8 mouse cellular contexts compared by ENCODE assay signal in the genomic region with DNA sequence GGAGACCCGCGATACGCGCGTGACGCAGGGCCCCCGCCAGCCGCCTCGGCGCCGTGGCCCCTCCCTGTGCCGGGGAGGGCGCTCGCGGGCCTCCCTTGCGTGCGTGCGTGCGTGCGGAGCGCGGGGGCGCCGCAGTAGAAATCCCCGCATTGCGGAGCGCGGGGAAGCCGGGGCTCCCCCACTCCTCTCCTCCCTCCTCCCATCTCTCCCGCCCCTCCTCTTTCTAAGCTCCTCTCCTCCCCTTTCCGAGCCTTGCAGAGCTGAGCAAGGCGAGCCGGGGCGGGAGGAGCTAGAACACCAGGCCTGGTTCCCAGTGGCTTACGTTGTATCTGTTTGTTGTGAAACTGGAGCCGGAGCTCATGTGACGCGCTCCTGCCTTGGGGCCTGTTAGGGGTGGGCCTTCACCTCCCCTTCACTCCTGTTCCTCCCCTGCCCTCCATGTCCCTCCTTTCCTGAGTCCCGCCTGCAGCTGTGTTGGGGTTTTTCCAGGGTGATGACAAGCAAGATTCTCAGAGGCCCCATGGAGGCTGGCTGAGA. TPM values are rescaled to one million over a fixed set of nuclear protein-coding genes. Genes with fewer than 3 reads are reported as not detected.
DNase-seq lines count a peak whose midpoint lies in the region; ATAC-seq and TF ChIP-seq lines count a peak whose summit lies in the region.

No protein-coding gene starts in this region.

- H3K4me1 ChIP-seq in forebrain, embryonic 11.5 days (replicated peaks; ENCODE audit: control insufficient read depth, insufficient read depth, low read length): peaks cover 19% of the 10 kb centered on the region
- peaks cover 47% of the 10 kb centered on the region for H3K4me1 ChIP-seq in heart, embryonic 16.5 days (ENCODE audit: control insufficient read depth, insufficient read depth, low read length)
- H3K4me1 ChIP-seq in liver, embryonic 14.5 days (replicated peaks; ENCODE audit: control insufficient read depth in 2 of 2, insufficient read depth in 2 of 2, low read length in 1 of 2): peaks cover 7 to 18% of the 10 kb centered on the region in 2 experiments
- peaks cover 45% of the 10 kb centered on the region for H3K4me1 ChIP-seq in stomach, embryonic 16.5 days (ENCODE audit: control insufficient read depth, insufficient read depth, low read length)

- DNase-seq in CD8-positive naive resting alpha-beta T cell, adult 2 months (ENCODE audit: low read depth in 2 of 2, low spot score in 2 of 2): peak; percentile 69
- DNase-seq in brain, embryonic 18.5 days (ENCODE audit: low read depth, low spot score): peak; percentile 81
- peak; percentile 90 for DNase-seq in forebrain, embryonic 11.5 days (ENCODE audit: low spot score)
- peak; percentile 93 to 97 for DNase-seq in kidney, postnatal 25 days
- DNase-seq in liver, embryonic 14.5 days (ENCODE audit: low read depth in 3 of 3, low spot score in 3 of 3): peak; percentile 62 to 69 (median 62)
- DNase-seq in neural tube, embryonic 10.5 days (ENCODE audit: extremely low spot score, low spot score): peak; percentile 74

- peaks cover 2% of the 10 kb centered on the region; the same call in 1 of the 2 replicates for H3K36me3 ChIP-seq in forebrain, embryonic 11.5 days (ENCODE audit: control insufficient read depth, insufficient read depth, low read length)
- H3K36me3 ChIP-seq in heart, embryonic 16.5 days (ENCODE audit: control insufficient read depth, insufficient read depth): peaks cover 10% of the 10 kb centered on the region
- H3K36me3 ChIP-seq in liver, embryonic 14.5 days (replicated peaks; ENCODE audit: control insufficient read depth, insufficient read depth, low read depth): peaks cover 8% of the 10 kb centered on the region
- H3K36me3 ChIP-seq in stomach, embryonic 16.5 days (ENCODE audit: control insufficient read depth, insufficient read depth, low read length): peaks cover 6% of the 10 kb centered on the region; the same call in 1 of the 2 replicates

- H3K27ac ChIP-seq in forebrain, embryonic 11.5 days (ENCODE audit: low read depth, low read length): peak overlapping the region; percentile 31; the same call in 1 of the 2 replicates
- H3K27ac ChIP-seq in heart, embryonic 16.5 days (ENCODE audit: low read length): peak overlapping the region; percentile 94
- no peak overlapping the region for H3K27ac ChIP-seq in liver, embryonic 14.5 days
- H3K27ac ChIP-seq in stomach, embryonic 16.5 days (ENCODE audit: low read length): peak overlapping the region; percentile 98

- no peaks in the 10 kb centered on the region for H3K9me3 ChIP-seq in forebrain, embryonic 11.5 days (ENCODE audit: control insufficient read depth, low read length)
- H3K9me3 ChIP-seq in heart, embryonic 16.5 days (replicated peaks; ENCODE audit: control insufficient read depth, low read length): no peaks in the 10 kb centered on the region
- no peaks in the 10 kb centered on the region for H3K9me3 ChIP-seq in liver, embryonic 14.5 days (ENCODE audit: control insufficient read depth, low read length)
- no peaks in the 10 kb centered on the region; the same call in 1 of the 2 replicates for H3K9me3 ChIP-seq in stomach, embryonic 16.5 days (replicated peaks; ENCODE audit: control insufficient read depth, low read length)

- WGBS in forebrain, embryonic 11.5 days: under 1% methylated on average over 19 of the region's 39 CpGs
- under 1% methylated on average over 26 of the region's 39 CpGs for WGBS in heart, embryonic 16.5 days
- WGBS in liver, embryonic 14.5 days (ENCODE audit: insufficient replicate concordance): 3% methylated on average over 26 of the region's 39 CpGs
- under 1% methylated on average over 26 of the region's 39 CpGs for WGBS in stomach, embryonic 16.5 days

- peak overlapping the region; percentile 100 for H3K4me2 ChIP-seq in forebrain, embryonic 11.5 days (ENCODE audit: low read depth, low read length, severe bottlenecking)
- H3K4me2 ChIP-seq in heart, embryonic 16.5 days (ENCODE audit: low read depth, low read length): peak overlapping the region; percentile 85
- H3K4me2 ChIP-seq in liver, embryonic 14.5 days (ENCODE audit: low read depth): peak overlapping the region; percentile 83
- H3K4me2 ChIP-seq in stomach, embryonic 16.5 days (ENCODE audit: low read depth, low read length): peak overlapping the region; percentile 86

- H3K27me3 ChIP-seq in forebrain, embryonic 11.5 days (ENCODE audit: control insufficient read depth, insufficient read depth, low read length): no peaks in the 10 kb centered on the region
- H3K27me3 ChIP-seq in heart, embryonic 16.5 days (ENCODE audit: control insufficient read depth, insufficient read depth, low read length): no peaks in the 10 kb centered on the region
- no peaks in the 10 kb centered on the region for H3K27me3 ChIP-seq in liver, embryonic 14.5 days (ENCODE audit: control insufficient read depth, insufficient read depth, low read length)
- H3K27me3 ChIP-seq in stomach, embryonic 16.5 days (ENCODE audit: control insufficient read depth, insufficient read depth, low read length): no peaks in the 10 kb centered on the region

- peak overlapping the region; percentile 67 for H3K9ac ChIP-seq in forebrain, embryonic 11.5 days (ENCODE audit: low read length)
- peak overlapping the region; percentile 91 for H3K9ac ChIP-seq in heart, embryonic 16.5 days (ENCODE audit: low read length)
- peak overlapping the region; percentile 37 for H3K9ac ChIP-seq in liver, embryonic 14.5 days (replicated peaks)
- H3K9ac ChIP-seq in stomach, embryonic 16.5 days (ENCODE audit: low read length): peak overlapping the region; percentile 91

- no peak for TF ChIP-seq EP300 in liver, embryonic 14.5 days (IDR thresholded peaks at IDR 0.05; ENCODE audit: low read depth)

- no peak; the same call in 1 of the 2 replicates for TF ChIP-seq CTCF in liver, embryonic 14.5 days (IDR thresholded peaks at IDR 0.05; ENCODE audit: low read depth)

- ATAC-seq in forebrain, embryonic 11.5 days (replicated peaks; ENCODE audit: low FRiP score): peak; percentile 67
- ATAC-seq in heart, embryonic 16.5 days (replicated peaks; ENCODE audit: extremely low read depth, insufficient read depth, low FRiP score): peak; percentile 72
- ATAC-seq in liver, embryonic 14.5 days (ENCODE audit: insufficient read depth): peak; percentile 29
- peak; percentile 77 for ATAC-seq in stomach, embryonic 16.5 days (ENCODE audit: insufficient read depth, low FRiP score)

- peak overlapping the region; percentile 90 for H3K4me3 ChIP-seq in forebrain, embryonic 11.5 days (ENCODE audit: low read depth, low read length)
- peak overlapping the region; percentile 74 for H3K4me3 ChIP-seq in heart, embryonic 16.5 days (ENCODE audit: low read length)
- peak overlapping the region; percentile 60 to 69 for H3K4me3 ChIP-seq in liver, embryonic 14.5 days (ENCODE audit: insufficient read depth in 1 of 2, low read depth in 2 of 2, low read length in 2 of 2)
- peak overlapping the region; percentile 87 for H3K4me3 ChIP-seq in stomach, embryonic 16.5 days (replicated peaks; ENCODE audit: low read length)

RNA-seq across cellular contexts. Expression of a gene that starts 1.8 kb away (rescaled TPM):
- polyA plus RNA-seq in forebrain, embryonic 11.5 days (2014; fragmentation: Nextera tagmentation; extraction: Ambion mirVana): 42.0 and 42.7 TPM in 2 replicates
- polyA plus RNA-seq in heart, embryonic 16.5 days (2015; fragmentation: Nextera tagmentation; extraction: Ambion mirVana): 69.8 and 70.4 TPM in 2 replicates
- 3.1 and 5.0 TPM in 2 replicates for polyA plus RNA-seq in liver, embryonic 14.5 days (2012; rRNA removed)
- polyA plus RNA-seq in liver, embryonic 14.5 days (2014; fragmentation: Nextera tagmentation; extraction: Ambion mirVana): 8.1 and 8.5 TPM in 2 replicates
- 58.3 and 59.0 TPM in 2 replicates for polyA plus RNA-seq in stomach, embryonic 16.5 days (2015; fragmentation: Nextera tagmentation; extraction: Ambion mirVana)

RNA-seq across cellular contexts. Expression of a gene that starts 44.3 kb away (rescaled TPM):
- polyA plus RNA-seq in forebrain, embryonic 11.5 days (2014; fragmentation: Nextera tagmentation; extraction: Ambion mirVana): 79.4 and 89.4 TPM in 2 replicates
- polyA plus RNA-seq in heart, embryonic 16.5 days (2015; fragmentation: Nextera tagmentation; extraction: Ambion mirVana): 57.1 and 61.9 TPM in 2 replicates
- polyA plus RNA-seq in liver, embryonic 14.5 days (2012; rRNA removed): 16.2 and 25.4 TPM in 2 replicates
- polyA plus RNA-seq in liver, embryonic 14.5 days (2014; fragmentation: Nextera tagmentation; extraction: Ambion mirVana): 34.1 and 38.6 TPM in 2 replicates
- polyA plus RNA-seq in stomach, embryonic 16.5 days (2015; fragmentation: Nextera tagmentation; extraction: Ambion mirVana): 105 and 128 TPM in 2 replicates

RNA-seq across cellular contexts. Expression of a gene that starts 44.6 kb away (rescaled TPM):
- 10.8 and 13.5 TPM in 2 replicates for polyA plus RNA-seq in forebrain, embryonic 11.5 days (2014; fragmentation: Nextera tagmentation; extraction: Ambion mirVana)
- 10.1 and 11.1 TPM in 2 replicates for polyA plus RNA-seq in heart, embryonic 16.5 days (2015; fragmentation: Nextera tagmentation; extraction: Ambion mirVana)
- 4.9 and 5.2 TPM in 2 replicates for polyA plus RNA-seq in liver, embryonic 14.5 days (2012; rRNA removed)
- polyA plus RNA-seq in liver, embryonic 14.5 days (2014; fragmentation: Nextera tagmentation; extraction: Ambion mirVana): 4.9 and 5.9 TPM in 2 replicates
- 13.1 and 14.0 TPM in 2 replicates for polyA plus RNA-seq in stomach, embryonic 16.5 days (2015; fragmentation: Nextera tagmentation; extraction: Ambion mirVana)

Comparison
In these comparisons a context has a peak if more than half of its experiments do, and no peak if none do; other contexts are left out.
1. H3K9ac ChIP-seq: peak in every context shown above with its lines; median percentile 91 in heart, embryonic 16.5 days; 91 in stomach, embryonic 16.5 days; 67 in forebrain, embryonic 11.5 days; 37 in liver, embryonic 14.5 days.